Mouse (Mus musculus) cortical plate, adult 2 months (tissue): ENCODE data around the gene Pif1.

Source experiments
- CTCF ChIP-seq: fragments of 200-500 bp; IDR thresholded peaks from 2 replicates; pipeline ENCODE4 v1.5.1; 2011; ENCODE audit warnings: mild to moderate bottlenecking, control low read depth, low read length; ENCODE audit not compliant: insufficient read depth; ENCODE audit errors: extremely low read depth
- POLR2A ChIP-seq: fragments of 200-500 bp; IDR thresholded peaks from 2 replicates; pipeline ENCODE4 v1.6.1; 2011; ENCODE audit warnings: mild to moderate bottlenecking, low read length, control low read depth; ENCODE audit not compliant: insufficient read depth; ENCODE audit errors: extremely low read depth

GRCm38 (mm10) chr9:65552711-65553110 is 34.2 kb upstream of the Pif1 start:
- TF ChIP-seq POLR2A, result no peak
- no peak for TF ChIP-seq CTCF
